Mouse (Mus musculus) liver, embryonic 11.5 days (tissue): ENCODE data around the gene Twf1. TPM values are rescaled to one million over a fixed set of nuclear protein-coding genes. Genes with fewer than 3 reads are reported as not detected.

Experiments
- ATAC-seq: fragments of 200-750 bp; cut with Nextera tagmentation; replicated peaks from 2 replicates; pipeline ENCODE4 v1.8.0; 2017; ENCODE audit warnings: moderate number of reproducible peaks, mild to moderate bottlenecking, moderate TSS enrichment, moderate library complexity; ENCODE audit not compliant: low FRiP score
- DNase-seq: peaks from one replicate; pipeline ENCODE4 v3.0.0-alpha.2; 2017; ENCODE audit warnings: low spot score
- H3K27ac ChIP-seq: fragments of 300-500 bp; sonication (generic); 2 replicates; pipeline ENCODE4 v1.5.1; 2014; ENCODE audit warnings: mild to moderate bottlenecking, low read depth, low read length, control low read depth
- H3K27me3 ChIP-seq: fragments of 300-500 bp; sonication (generic); replicated peaks from 2 replicates; pipeline ENCODE4 v1.6.1; 2014; ENCODE audit warnings: low read length, mixed read lengths; ENCODE audit not compliant: control insufficient read depth, insufficient read depth
- H3K36me3 ChIP-seq: fragments of 300-500 bp; sonication (generic); 2 replicates; pipeline ENCODE4 v1.6.1; 2014; ENCODE audit warnings: mild to moderate bottlenecking, low read length, moderate library complexity, mixed read lengths; ENCODE audit not compliant: control insufficient read depth, insufficient read depth
- H3K4me1 ChIP-seq: fragments of 300-500 bp; sonication (generic); replicated peaks from 2 replicates; pipeline ENCODE4 v1.6.1; 2014; ENCODE audit warnings: low read length, mixed read lengths; ENCODE audit not compliant: control insufficient read depth, insufficient read depth
- H3K4me2 ChIP-seq: fragments of 300-500 bp; sonication (generic); 2 replicates; pipeline ENCODE4 v1.6.1; 2014; ENCODE audit warnings: mild to moderate bottlenecking, control low read depth, moderate library complexity
- H3K4me3 ChIP-seq: fragments of 300-500 bp; sonication (generic); 2 replicates; pipeline ENCODE4 v1.5.1; 2014; ENCODE audit warnings: low read depth, low read length, control low read depth
- H3K9ac ChIP-seq: fragments of 300-500 bp; sonication (generic); 2 replicates; pipeline ENCODE4 v1.6.1; 2014; ENCODE audit warnings: low read depth, low read length, control low read depth
- H3K9me3 ChIP-seq: fragments of 300-500 bp; sonication (generic); 2 replicates; pipeline ENCODE4 v1.6.1; 2016; ENCODE audit warnings: low read length, inconsistent platforms, mixed read lengths; ENCODE audit not compliant: control insufficient read depth
- WGBS: fragments of 180-500 bp; shearing (Covaris S2); extraction: QIAGEN DNeasy Blood & Tissue Kit; methylation state at CpG from one replicate; pipeline ENCODE4 v1.1.7; 2014; 5-methylcytosine and 5-hydroxymethylcytosine counted together
- polyA plus RNA-seq: library from polyadenylated mRNA; unstranded; fragments of >200 nt; fragmentation: Nextera tagmentation; extraction: Ambion mirVana; gene quantifications from 2 replicates; pipeline ENCODE4 v1.2.1, GENCODE M21; 2014

The Twf1 gene
- polyA plus RNA-seq, 1 experiment from 2014 or later, result 48.6 TPM

GRCm38 (mm10) chr15:94565854-94566253 is 23.8 kb downstream of the Twf1 start:
- no peak overlapping the region for H3K4me3 ChIP-seq
- H3K9ac ChIP-seq, result no peak overlapping the region
- no peak overlapping the region for H3K27ac ChIP-seq
- DNase-seq (no peak), ATAC-seq (peak; percentile 63; the same call in 1 of the 2 replicates)
- H3K4me1 ChIP-seq, result no peaks in the 10 kb centered on the region; the same call in 1 of the 2 replicates
- H3K4me2 ChIP-seq, result no peak overlapping the region
- WGBS, result 70% methylated on average over 9 of the region's 9 CpGs
- H3K9me3 ChIP-seq, result no peaks in the 10 kb centered on the region
- no peaks in the 10 kb centered on the region for H3K36me3 ChIP-seq
- no peaks in the 10 kb centered on the region for H3K27me3 ChIP-seq

- Histone ChIP-seq H3K4me3 (no peak overlapping the region), H3K9me3 (no peaks in the 10 kb centered on the region), H3K36me3 (no peaks in the 10 kb centered on the region), H3K27me3 (no peaks in the 10 kb centered on the region), H3K27ac (no peak overlapping the region), H3K4me2 (no peak overlapping the region), H3K4me1 (no peaks in the 10 kb centered on the region), H3K9ac (no peak overlapping the region)
- DNase-seq (no peak), ATAC-seq (no peak)
- WGBS, result 87% methylated on average over 2 of the region's 2 CpGs
Observed at GRCm38 (mm10) chr15:94564909-94565308, 24.8 kb downstream of the Twf1 start.

GRCm38 (mm10) chr15:94558895-94559656 is 30.6 kb downstream of the Twf1 start:
- ATAC-seq (no peak), DNase-seq (no peak)
- Histone ChIP-seq H3K27me3 (no peaks in the 10 kb centered on the region), H3K4me1 (no peaks in the 10 kb centered on the region), H3K9ac (no peak overlapping the region), H3K4me2 (no peak overlapping the region), H3K27ac (no peak overlapping the region), H3K4me3 (no peak overlapping the region), H3K9me3 (no peaks in the 10 kb centered on the region), H3K36me3 (no peaks in the 10 kb centered on the region)
- 74% methylated on average over 17 of the region's 17 CpGs for whole genome bisulfite sequencing

GRCm38 (mm10) chr15:94557442-94557841 is 32.2 kb downstream of the Twf1 start:
- DNase-seq (peak; percentile 57), ATAC-seq (peak; percentile 70)
- no peak overlapping the region for H3K27ac ChIP-seq
- H3K4me1 ChIP-seq, result no peaks in the 10 kb centered on the region
- H3K4me2 ChIP-seq, result no peak overlapping the region
- H3K9ac ChIP-seq, result no peak overlapping the region
- 28% methylated on average over 7 of the region's 7 CpGs for WGBS
- no peaks in the 10 kb centered on the region for H3K36me3 ChIP-seq
- H3K9me3 ChIP-seq, result no peaks in the 10 kb centered on the region
- no peak overlapping the region for H3K4me3 ChIP-seq
- no peaks in the 10 kb centered on the region for H3K27me3 ChIP-seq

- no peak overlapping the region for H3K4me3 ChIP-seq
- no peak overlapping the region for H3K27ac ChIP-seq
- no peak overlapping the region for H3K9ac ChIP-seq
- DNase-seq (no peak), ATAC-seq (no peak)
- WGBS, result 88% methylated on average over 9 of the region's 9 CpGs
- no peaks in the 10 kb centered on the region; the same call in 1 of the 2 replicates for H3K9me3 ChIP-seq
- H3K27me3 ChIP-seq, result no peaks in the 10 kb centered on the region
- H3K36me3 ChIP-seq, result peaks cover 2% of the 10 kb centered on the region; the same call in 1 of the 2 replicates
- H3K4me1 ChIP-seq, result no peaks in the 10 kb centered on the region
- no peak overlapping the region for H3K4me2 ChIP-seq
Observed at GRCm38 (mm10) chr15:94553536-94553935, 36.2 kb downstream of the Twf1 start.

- H3K4me2 ChIP-seq, result peak overlapping the region; percentile 31
- 78% methylated on average over 4 of the region's 4 CpGs for WGBS
- H3K9me3 ChIP-seq, result no peaks in the 10 kb centered on the region; the same call in 1 of the 2 replicates
- no peak overlapping the region for H3K4me3 ChIP-seq
- no peaks in the 10 kb centered on the region for H3K36me3 ChIP-seq
- H3K9ac ChIP-seq, result no peak overlapping the region
- H3K27me3 ChIP-seq, result no peaks in the 10 kb centered on the region
- no peak overlapping the region for H3K27ac ChIP-seq
- no peaks in the 10 kb centered on the region for H3K4me1 ChIP-seq
- DNase-seq (no peak), ATAC-seq (no peak)
Observed at GRCm38 (mm10) chr15:94544844-94545243, 44.8 kb downstream of the Twf1 start.

GRCm38 (mm10) chr15:94544052-94544636 is 45.5 kb downstream of the Twf1 start:
- Histone ChIP-seq H3K36me3 (no peaks in the 10 kb centered on the region), H3K9me3 (no peaks in the 10 kb centered on the region), H3K9ac (peak overlapping the region; percentile 74), H3K27me3 (no peaks in the 10 kb centered on the region), H3K4me2 (peak overlapping the region; percentile 77), H3K27ac (peak overlapping the region; percentile 55; the same call in 1 of the 2 replicates), H3K4me3 (peak overlapping the region; percentile 84), H3K4me1 (no peaks in the 10 kb centered on the region)
- 38% methylated on average over 9 of the region's 9 CpGs for WGBS
- DNase-seq (no peak), ATAC-seq (no peak)

- Histone ChIP-seq H3K4me3 (peak within 1 kb of the TSS; percentile 84), H3K9me3 (no peaks in the 10 kb centered on the region), H3K9ac (peak within 1 kb of the TSS; percentile 74), H3K36me3 (no peaks in the 10 kb centered on the region), H3K4me1 (no peaks in the 10 kb centered on the region), H3K27ac (peak within 1 kb of the TSS; percentile 55; the same call in 1 of the 2 replicates), H3K4me2 (peak within 1 kb of the TSS; percentile 77), H3K27me3 (no peaks in the 10 kb centered on the region)
- WGBS, result under 1% methylated on average over 45 of the region's 45 CpGs
- DNase-seq, result peak; percentile 90
- ATAC-seq, result peak; percentile 99
Observed at GRCm38 (mm10) chr15:94543409-94544051, 46.2 kb downstream of the Twf1 start, which contains the start of the genes Pus7l and Irak4. Gene Pus7l (minus strand): TSS chr15:94543547. Gene Irak4 (plus strand): TSS chr15:94543643.
